Mouse (Mus musculus) brain, embryonic 14.5 days (tissue): ENCODE measurements at regions not wholly inside any gene's neighbourhood (a gene's known extent, or its start where the extent isn't known, plus 50 kb on each side); places are given as distances from the start of the nearest gene placed in this dataset.

Experiments
- CTCF ChIP-seq: fragments of 200-500 bp; IDR thresholded peaks from 2 replicates; pipeline ENCODE4 v1.5.1; 2012; ENCODE audit warnings: inconsistent platforms, mild to moderate bottlenecking, moderate library complexity, borderline replicate concordance; ENCODE audit not compliant: insufficient read depth, insufficient read length; ENCODE audit errors: extremely low read depth
- POLR2A ChIP-seq: fragments of 200-500 bp; IDR thresholded peaks from 2 replicates; pipeline ENCODE4 v1.6.1; 2012; ENCODE audit warnings: mild to moderate bottlenecking, inconsistent platforms, borderline replicate concordance; ENCODE audit not compliant: poor library complexity, insufficient read depth, insufficient read length, severe bottlenecking; ENCODE audit errors: extremely low read depth

GRCm38 (mm10) chr7:70438908-70439307 lies 72.4 kb upstream of the Nr2f2 start:
- TF ChIP-seq CTCF (no peak), POLR2A (no peak)
